Comparison of ENCODE assay signal across 14 mouse cellular contexts in genomic region chr1:170548192-170548795, GRCm38 (mm10). TPM values are rescaled to one million over a fixed set of nuclear protein-coding genes. Genes with fewer than 3 reads are reported as not detected.
DNase-seq lines count a peak whose midpoint lies in the region; ATAC-seq and TF ChIP-seq lines count a peak whose summit lies in the region.
"Had no signal": no experiment of that assay in that cellular context is flagged by ENCODE, and none has a peak within 500 bp of the region (broad histone marks: within the 10 kb centered on the region; RNA-seq: fewer than 3 reads in every experiment).

No protein-coding gene starts in this region.

- intact Hi-C loops in left cerebral cortex, adult 2 months (cut with DNase I) = no loop called here

- no peak for ATAC-seq in embryonic facial prominence, embryonic 13.5 days (ENCODE audit: insufficient number of reproducible peaks, insufficient read depth, low FRiP score, low TSS enrichment, low read depth)
- ATAC-seq in midbrain, embryonic 13.5 days = no peak
- ATAC-seq: intestine, embryonic 15.5 days; liver, postnatal 0 days had no signal

- H3K4me3 ChIP-seq in embryonic facial prominence, embryonic 13.5 days = no peak overlapping the region
- H3K4me3 ChIP-seq in embryonic facial prominence, embryonic 10.5 days = no peak overlapping the region
- no peak overlapping the region for H3K4me3 ChIP-seq in left cerebral cortex, adult 2 months
- H3K4me3 ChIP-seq in midbrain, embryonic 13.5 days (replicated peaks) = no peak overlapping the region
- H3K4me3 ChIP-seq: heart, embryonic 13.5 days; intestine, embryonic 15.5 days had no signal

- 93% methylated on average over 14 of the region's 14 CpGs for WGBS in embryonic facial prominence, embryonic 13.5 days
- 92% methylated on average over 14 of the region's 14 CpGs for WGBS in embryonic facial prominence, embryonic 10.5 days
- 93% methylated on average over 14 of the region's 14 CpGs for whole genome bisulfite sequencing in midbrain, embryonic 13.5 days

- H3K36me3 ChIP-seq in embryonic facial prominence, embryonic 13.5 days = no peaks in the 10 kb centered on the region
- no peaks in the 10 kb centered on the region for H3K36me3 ChIP-seq in embryonic facial prominence, embryonic 10.5 days (replicated peaks)
- no peaks in the 10 kb centered on the region for H3K36me3 ChIP-seq in midbrain, embryonic 13.5 days
- H3K36me3 ChIP-seq: intestine, embryonic 15.5 days had no signal

- peak overlapping the region; percentile 64 for H3K27ac ChIP-seq in embryonic facial prominence, embryonic 13.5 days
- no peak overlapping the region for H3K27ac ChIP-seq in embryonic facial prominence, embryonic 10.5 days (replicated peaks)
- peak overlapping the region; percentile 41 for H3K27ac ChIP-seq in left cerebral cortex, adult 2 months
- no peak overlapping the region for H3K27ac ChIP-seq in midbrain, embryonic 13.5 days
- H3K27ac ChIP-seq: heart, embryonic 13.5 days; intestine, embryonic 15.5 days; kidney, postnatal 0 days had no signal

- no peak for DNase-seq in embryonic facial prominence, embryonic 10.5 days (ENCODE audit: low spot score)
- DNase-seq in left cerebral cortex, adult 2 months (ENCODE audit: extremely low spot score in 1 of 2, low spot score in 2 of 2) = peak; percentile 21 to 37
- no peak for DNase-seq in left cerebral cortex, adult 8-10 months (ENCODE audit: low spot score in 2 of 2)
- DNase-seq in brain, adult 2 months (ENCODE audit: low read depth, low spot score) = peak; percentile 78
- peak; percentile 39 to 69 for DNase-seq in layer of hippocampus, postnatal 14 days (ENCODE audit: low spot score in 2 of 2)
- no peak for DNase-seq in urinary bladder, postnatal 4 days (ENCODE audit: low spot score in 2 of 2)
- DNase-seq: adrenal gland, postnatal 25 days; liver, postnatal 0 days had no signal

- H3K9me3 ChIP-seq in embryonic facial prominence, embryonic 13.5 days = no peaks in the 10 kb centered on the region
- no peaks in the 10 kb centered on the region for H3K9me3 ChIP-seq in embryonic facial prominence, embryonic 10.5 days
- H3K9me3 ChIP-seq in midbrain, embryonic 13.5 days = no peaks in the 10 kb centered on the region
- H3K9me3 ChIP-seq: heart, embryonic 13.5 days; intestine, embryonic 15.5 days had no signal

- peaks cover 4% of the 10 kb centered on the region for H3K4me1 ChIP-seq in embryonic facial prominence, embryonic 13.5 days
- peaks cover 10% of the 10 kb centered on the region for H3K4me1 ChIP-seq in embryonic facial prominence, embryonic 10.5 days
- H3K4me1 ChIP-seq in midbrain, embryonic 13.5 days (replicated peaks) = no peaks in the 10 kb centered on the region
- H3K4me1 ChIP-seq: intestine, embryonic 15.5 days had no signal

- TF ChIP-seq CTCF in left cerebral cortex, adult 2 months (IDR thresholded peaks at IDR 0.05) = no peak

- H3K9ac ChIP-seq in embryonic facial prominence, embryonic 13.5 days = no peak overlapping the region
- H3K9ac ChIP-seq in midbrain, embryonic 13.5 days (replicated peaks) = no peak overlapping the region
- H3K9ac ChIP-seq: heart, embryonic 13.5 days; intestine, embryonic 15.5 days; liver, postnatal 0 days had no signal

- H3K4me2 ChIP-seq in embryonic facial prominence, embryonic 13.5 days = no peak overlapping the region; the same call in 1 of the 2 replicates
- no peak overlapping the region for H3K4me2 ChIP-seq in midbrain, embryonic 13.5 days (replicated peaks)
- H3K4me2 ChIP-seq: heart, embryonic 13.5 days; intestine, embryonic 15.5 days had no signal

- no peaks in the 10 kb centered on the region for H3K27me3 ChIP-seq in embryonic facial prominence, embryonic 13.5 days
- no peaks in the 10 kb centered on the region for H3K27me3 ChIP-seq in embryonic facial prominence, embryonic 10.5 days (replicated peaks; ENCODE audit: low read depth, poor library complexity, severe bottlenecking)
- no peaks in the 10 kb centered on the region for H3K27me3 ChIP-seq in midbrain, embryonic 13.5 days
- H3K27me3 ChIP-seq: heart, embryonic 13.5 days; intestine, embryonic 15.5 days had no signal

RNA-seq across cellular contexts. Expression of gene Nos1ap, which starts 41.4 kb away (rescaled TPM):
- polyA plus RNA-seq in embryonic facial prominence, embryonic 13.5 days (2015; fragmentation: Nextera tagmentation; extraction: Ambion mirVana) = 6.2 and 9.1 TPM in 2 replicates
- 6.5 and 8.9 TPM in 2 replicates for polyA plus RNA-seq in embryonic facial prominence, embryonic 10.5 days (2016; fragmentation: Nextera tagmentation; extraction: Ambion mirVana)
- total RNA-seq in left cerebral cortex, adult 2 months (2021) = 100 to 1,000 TPM; 197 to 233 TPM
- total RNA-seq in left cerebral cortex, adult 8-10 months (2022) = 100 to 1,000 TPM; 191 to 209 (median 206) TPM
- total RNA-seq in layer of hippocampus, postnatal 14 days (2021) = 100 to 1,000 TPM; 127 to 160 TPM
- 16.4 and 17.2 TPM in 2 replicates for polyA plus RNA-seq in midbrain, embryonic 13.5 days (2015; fragmentation: Nextera tagmentation; extraction: Ambion mirVana)
- total RNA-seq: CH12.LX had no signal

Comparison
In these comparisons a context has a peak if more than half of its experiments do, and no peak if none do; other contexts are left out.
1. H3K27ac ChIP-seq: peak in embryonic facial prominence, embryonic 13.5 days (single experiment) and left cerebral cortex, adult 2 months (single experiment); none in embryonic facial prominence, embryonic 10.5 days (single experiment) and midbrain, embryonic 13.5 days (single experiment).
2. DNase-seq: peak in left cerebral cortex, adult 2 months (2 of 2), brain, adult 2 months (single experiment) and layer of hippocampus, postnatal 14 days (2 of 2); none in embryonic facial prominence, embryonic 10.5 days (single experiment), left cerebral cortex, adult 8-10 months (0 of 2) and urinary bladder, postnatal 4 days (0 of 2).